Mouse (Mus musculus) neural tube, embryonic 15.5 days (tissue): ENCODE results near the gene Gm21969. TPM values are rescaled to one million over a fixed set of nuclear protein-coding genes. Genes with fewer than 3 reads are reported as not detected.
A peak's percentile ranks its signal among the peaks of the same experiment; 100 is the strongest.

Source experiments
- ATAC-seq: fragments of 200-750 bp; cut with Nextera tagmentation; 2 replicates; pipeline ENCODE4 v1.8.0; 2017; ENCODE audit warnings: mild to moderate bottlenecking, moderate TSS enrichment, moderate library complexity; ENCODE audit not compliant: low FRiP score
- H3K27ac ChIP-seq: fragments of 300-500 bp; sonication (generic); replicated peaks from 2 replicates; pipeline ENCODE4 v1.5.1; 2015; ENCODE audit warnings: mild to moderate bottlenecking, inconsistent platforms
- H3K27me3 ChIP-seq: fragments of 300-500 bp; sonication (generic); replicated peaks from 2 replicates; pipeline ENCODE4 v1.6.1; 2015; ENCODE audit warnings: inconsistent platforms
- H3K36me3 ChIP-seq: fragments of 300-500 bp; sonication (generic); 2 replicates; pipeline ENCODE4 v1.6.1; 2015; ENCODE audit warnings: inconsistent platforms
- H3K4me1 ChIP-seq: fragments of 300-500 bp; sonication (generic); 2 replicates; pipeline ENCODE4 v1.6.1; 2015; ENCODE audit warnings: inconsistent platforms
- H3K4me2 ChIP-seq: fragments of 300-500 bp; sonication (generic); 2 replicates; pipeline ENCODE4 v1.6.1; 2015; ENCODE audit warnings: inconsistent platforms, mild to moderate bottlenecking, moderate library complexity
- H3K4me3 ChIP-seq: fragments of 300-500 bp; sonication (generic); replicated peaks from 2 replicates; pipeline ENCODE4 v1.5.1; 2015; ENCODE audit warnings: mild to moderate bottlenecking, inconsistent platforms
- H3K9ac ChIP-seq: fragments of 300-500 bp; sonication (generic); replicated peaks from 2 replicates; pipeline ENCODE4 v1.6.1; 2015; ENCODE audit warnings: mild to moderate bottlenecking, inconsistent platforms
- H3K9me3 ChIP-seq: fragments of 300-500 bp; sonication (generic); replicated peaks from 2 replicates; pipeline ENCODE4 v1.6.1; 2016; ENCODE audit warnings: inconsistent platforms
- WGBS: fragments of 180-500 bp; shearing (Covaris S2); methylation state at CpG from one replicate; pipeline ENCODE4 v1.1.7; 2015; ENCODE audit warnings: mixed read lengths; 5-methylcytosine and 5-hydroxymethylcytosine counted together
- microRNA-seq: library from miRNA; unstranded; fragments of <30 nt; microRNA quantifications from one replicate; pipeline ENCODE4, GENCODE M21; 2017
- polyA plus RNA-seq: library from polyadenylated mRNA; unstranded; fragments of >200 nt; fragmentation: Nextera tagmentation; extraction: Ambion mirVana; gene quantifications from 2 replicates; pipeline ENCODE4 v1.2.1, GENCODE M21; 2015

Gene Gm21969
- polyA plus RNA-seq, 1 experiment from 2014 or later, result not detected

DNA sequence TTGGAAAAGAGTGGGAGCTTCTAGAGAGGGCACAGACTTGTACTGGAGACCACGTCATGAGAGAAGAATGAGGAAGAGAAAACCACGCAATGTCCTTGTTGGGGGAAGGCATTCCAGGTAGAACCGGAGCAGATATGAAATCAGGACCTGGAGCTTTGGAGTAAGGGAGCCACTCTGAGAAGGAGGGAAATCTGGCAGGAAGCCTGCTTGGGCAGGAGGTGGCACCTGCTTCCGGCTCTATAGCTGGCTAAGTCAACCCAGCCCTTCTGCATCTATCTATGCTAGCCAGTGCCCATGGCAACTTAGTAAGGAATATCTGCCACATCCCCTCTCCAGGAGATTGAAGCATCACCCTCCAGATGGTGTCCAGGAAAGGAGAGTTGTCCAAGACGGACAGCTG is 103.0 kb downstream of the Gm21969 start:
- 89% methylated on average over 5 of the region's 5 CpGs for WGBS
- ATAC-seq, result no peak
- H3K9ac ChIP-seq, result no peak overlapping the region
- H3K27me3 ChIP-seq, result no peaks in the 10 kb centered on the region
- H3K4me1 ChIP-seq, result peaks cover 6% of the 10 kb centered on the region
- H3K4me3 ChIP-seq, result no peak overlapping the region
- H3K36me3 ChIP-seq, result no peaks in the 10 kb centered on the region
- no peaks in the 10 kb centered on the region for H3K9me3 ChIP-seq
- H3K27ac ChIP-seq, result no peak overlapping the region
- H3K4me2 ChIP-seq, result no peak overlapping the region

- Histone ChIP-seq H3K36me3 (no peaks in the 10 kb centered on the region), H3K9ac (0 out of 2 replicates have a peak overlapping the region, but pooled peaks have one; percentile 2), H3K27me3 (no peaks in the 10 kb centered on the region; the same call in 1 of the 2 replicates), H3K27ac (no peak overlapping the region), H3K4me2 (no peak overlapping the region), H3K9me3 (no peaks in the 10 kb centered on the region), H3K4me1 (peaks cover 10% of the 10 kb centered on the region), H3K4me3 (no peak overlapping the region)
- 20% methylated on average over 25 of the region's 25 CpGs for WGBS
- no peak for ATAC-seq
Observed at GRCm38 (mm10) chr4:139710467-139711334, 107.7 kb downstream of the Gm21969 start.

Small RNA genes within 50 kb of the gene (microRNA-seq; reads per million reads assigned to microRNA genes)
- gene Gm25571 (not detected), gene Mir7020 (not detected)

Other genes with a start within 250 kb of the Gm21969 start
- gene Iffo2, start 72.6 kb upstream of the Gm21969 start, polyA plus RNA-seq, result 4.5 and 5.2 TPM in 2 replicates
- 29.5 and 34.9 TPM in 2 replicates for gene Aldh4a1, start 19.7 kb downstream of the Gm21969 start, polyA plus RNA-seq
- not detected in 2 replicates for gene Tas1r2, start 50.4 kb downstream of the Gm21969 start, polyA plus RNA-seq
- gene Pax7, start 230.3 kb downstream of the Gm21969 start, polyA plus RNA-seq, result 0.14 and 0.17 TPM in 2 replicates